Mouse (Mus musculus) adrenal gland, postnatal 10 days (tissue): ENCODE measurements around the gene F2. TPM values are rescaled to one million over a fixed set of nuclear protein-coding genes. Genes with fewer than 3 reads are reported as not detected.

ENCODE experiments used
- total RNA-seq, 2 experiments: library from RNA; stranded (reverse); gene quantifications; 2 replicates each; pipeline ENCODE4 v1.2.3; 2021

F2 gene
- total RNA-seq, 2 experiments from 2014 or later, result 156 to 377 TPM

Other genes starting within 250 kb of the F2 start
- 10 to 100 TPM; 15.2 to 17.6 TPM for gene 1110051M20Rik, start 191.7 kb downstream of the F2 start, total RNA-seq
- gene Lrp4, start 178.9 kb downstream of the F2 start, total RNA-seq, result 1 to 10 TPM; 7.0 to 8.3 TPM
- gene Ckap5, start 109.7 kb downstream of the F2 start, total RNA-seq, result 10 to 100 TPM; 44.4 to 51.3 TPM
- gene Zfp408, start 13.4 kb upstream of the F2 start, total RNA-seq, result 10 to 100 TPM; 13.2 to 16.9 TPM
- 10 to 100 TPM; 53.8 to 70.9 TPM for gene Arhgap1, start 13.4 kb upstream of the F2 start, total RNA-seq
- 10 to 100 TPM; 41.3 to 42.0 TPM for gene Atg13, start 74.2 kb upstream of the F2 start, total RNA-seq
- 1 to 10 TPM; 7.3 to 9.8 TPM for gene Harbi1, start 74.4 kb upstream of the F2 start, total RNA-seq
- gene Ambra1, start 93.7 kb upstream of the F2 start, total RNA-seq, result 10 to 100 TPM; 24.4 to 30.9 TPM